Mouse (Mus musculus) neural tube, embryonic 14.5 days (tissue): ENCODE results near the gene Cux1. TPM values are rescaled to one million over a fixed set of nuclear protein-coding genes. Genes with fewer than 3 reads are reported as not detected.

ENCODE experiments used
- ATAC-seq: fragments of 200-750 bp; cut with Nextera tagmentation; 2 replicates; pipeline ENCODE4 v1.8.0; 2017; ENCODE audit warnings: low read depth, mild to moderate bottlenecking, moderate TSS enrichment, moderate library complexity
- H3K27ac ChIP-seq: fragments of 300-500 bp; sonication (generic); 2 replicates; pipeline ENCODE4 v1.5.1; 2014; ENCODE audit warnings: low read depth, mild to moderate bottlenecking, control low read depth, low read length, moderate library complexity, mixed read lengths
- H3K27me3 ChIP-seq: fragments of 300-500 bp; sonication (generic); 2 replicates; pipeline ENCODE4 v1.6.1; 2014; ENCODE audit warnings: low read length; ENCODE audit not compliant: control insufficient read depth, insufficient read depth
- H3K36me3 ChIP-seq: fragments of 300-500 bp; sonication (generic); 2 replicates; pipeline ENCODE4 v1.6.1; 2014; ENCODE audit warnings: low read length, mixed read lengths; ENCODE audit not compliant: control insufficient read depth, insufficient read depth
- H3K4me1 ChIP-seq: fragments of 300-500 bp; sonication (generic); 2 replicates; pipeline ENCODE4 v1.6.1; 2014; ENCODE audit warnings: low read length; ENCODE audit not compliant: control insufficient read depth, insufficient read depth
- H3K4me2 ChIP-seq: fragments of 300-500 bp; sonication (generic); 2 replicates; pipeline ENCODE4 v1.6.1; 2014; ENCODE audit warnings: mild to moderate bottlenecking, low read depth, low read length, control low read depth
- H3K4me3 ChIP-seq: fragments of 300-500 bp; sonication (generic); 2 replicates; pipeline ENCODE4 v1.5.1; 2014; ENCODE audit warnings: low read depth, low read length, control low read depth, mixed read lengths
- H3K9ac ChIP-seq: fragments of 300-500 bp; sonication (generic); replicated peaks from 2 replicates; pipeline ENCODE4 v1.6.1; 2014; ENCODE audit warnings: low read depth, mild to moderate bottlenecking, control low read depth, low read length, mixed read lengths
- H3K9me3 ChIP-seq: fragments of 300-500 bp; sonication (generic); 2 replicates; pipeline ENCODE4 v1.6.1; 2016; ENCODE audit warnings: low read length; ENCODE audit not compliant: control insufficient read depth
- WGBS: fragments of 180-500 bp; shearing (Covaris S2); extraction: QIAGEN DNeasy Blood & Tissue Kit; methylation state at CpG from one replicate; pipeline ENCODE4 v1.1.7; 2014; 5-methylcytosine and 5-hydroxymethylcytosine counted together
- polyA plus RNA-seq: library from polyadenylated mRNA; unstranded; fragments of >200 nt; fragmentation: Nextera tagmentation; extraction: Ambion mirVana; gene quantifications from 2 replicates; pipeline ENCODE4 v1.2.1, GENCODE M21; 2014

Cux1 gene
- polyA plus RNA-seq, 1 experiment from 2014 or later: 95.3 TPM

- Histone ChIP-seq H3K9me3 (no peaks in the 10 kb centered on the region), H3K27ac (no peak overlapping the region), H3K4me3 (no peak overlapping the region), H3K27me3 (no peaks in the 10 kb centered on the region), H3K36me3 (0 out of 2 replicates have a peak, but pooled peaks cover 3% of the 10 kb centered on the region), H3K4me1 (peaks cover 16% of the 10 kb centered on the region), H3K4me2 (no peak overlapping the region), H3K9ac (no peak overlapping the region)
- ATAC-seq: no peak
Observed at GRCm38 (mm10) chr5:136406357-136406756, 160.9 kb downstream of the Cux1 start.

- H3K4me1 ChIP-seq: peaks cover 16% of the 10 kb centered on the region
- H3K4me2 ChIP-seq: peak overlapping the region; percentile 37
- H3K27me3 ChIP-seq: no peaks in the 10 kb centered on the region
- no peaks in the 10 kb centered on the region for H3K9me3 ChIP-seq
- ATAC-seq: peak; percentile 90
- no peak overlapping the region for H3K9ac ChIP-seq
- peak overlapping the region; percentile 40 for H3K27ac ChIP-seq
- 13% methylated on average over 19 of the region's 19 CpGs for WGBS
- 0 out of 2 replicates have a peak, but pooled peaks cover 3% of the 10 kb centered on the region for H3K36me3 ChIP-seq
- H3K4me3 ChIP-seq: no peak overlapping the region
Observed at GRCm38 (mm10) chr5:136403565-136403961, 163.7 kb downstream of the Cux1 start.

GRCm38 (mm10) chr5:136402622-136403564 is 164.4 kb downstream of the Cux1 start:
- Histone ChIP-seq H3K9me3 (no peaks in the 10 kb centered on the region), H3K4me3 (no peak overlapping the region), H3K9ac (no peak overlapping the region), H3K27ac (peak overlapping the region; percentile 52), H3K36me3 (0 out of 2 replicates have a peak, but pooled peaks cover 3% of the 10 kb centered on the region), H3K4me2 (peak overlapping the region; percentile 37), H3K27me3 (no peaks in the 10 kb centered on the region), H3K4me1 (peaks cover 16% of the 10 kb centered on the region)
- peak; percentile 75 for ATAC-seq
- 48% methylated on average over 15 of the region's 15 CpGs for WGBS

GRCm38 (mm10) chr5:136398706-136399105 is 168.6 kb downstream of the Cux1 start:
- Histone ChIP-seq H3K9me3 (no peaks in the 10 kb centered on the region), H3K4me1 (peaks cover 12% of the 10 kb centered on the region), H3K9ac (no peak overlapping the region), H3K27ac (no peak overlapping the region), H3K4me2 (no peak overlapping the region), H3K4me3 (no peak overlapping the region), H3K27me3 (no peaks in the 10 kb centered on the region), H3K36me3 (no peaks in the 10 kb centered on the region)
- ATAC-seq: no peak
- 94% methylated on average over 3 of the region's 3 CpGs for WGBS

GRCm38 (mm10) chr5:136396699-136397098 is 170.6 kb downstream of the Cux1 start:
- no peak overlapping the region for H3K9ac ChIP-seq
- no peak for ATAC-seq
- H3K4me3 ChIP-seq: no peak overlapping the region
- 92% methylated on average over 1 of the region's 1 CpGs for WGBS
- no peaks in the 10 kb centered on the region for H3K4me1 ChIP-seq
- H3K4me2 ChIP-seq: no peak overlapping the region
- H3K27me3 ChIP-seq: no peaks in the 10 kb centered on the region
- no peaks in the 10 kb centered on the region for H3K9me3 ChIP-seq
- no peaks in the 10 kb centered on the region for H3K36me3 ChIP-seq
- no peak overlapping the region for H3K27ac ChIP-seq

GRCm38 (mm10) chr5:136396256-136396655 is 171.0 kb downstream of the Cux1 start:
- no peaks in the 10 kb centered on the region for H3K27me3 ChIP-seq
- H3K9me3 ChIP-seq: no peaks in the 10 kb centered on the region
- H3K4me3 ChIP-seq: no peak overlapping the region
- H3K4me2 ChIP-seq: no peak overlapping the region
- H3K9ac ChIP-seq: no peak overlapping the region
- H3K4me1 ChIP-seq: no peaks in the 10 kb centered on the region
- WGBS: 83% methylated on average over 7 of the region's 7 CpGs
- ATAC-seq: no peak
- no peak overlapping the region for H3K27ac ChIP-seq
- H3K36me3 ChIP-seq: no peaks in the 10 kb centered on the region

GRCm38 (mm10) chr5:136395600-136396195 is 171.6 kb downstream of the Cux1 start:
- no peak for ATAC-seq
- 80% methylated on average over 3 of the region's 3 CpGs for WGBS
- H3K4me1 ChIP-seq: no peaks in the 10 kb centered on the region

GRCm38 (mm10) chr5:136394517-136395212 is 172.6 kb downstream of the Cux1 start:
- H3K9me3 ChIP-seq: no peaks in the 10 kb centered on the region
- no peak overlapping the region for H3K4me3 ChIP-seq
- H3K4me2 ChIP-seq: no peak overlapping the region
- ATAC-seq: no peak
- no peaks in the 10 kb centered on the region for H3K27me3 ChIP-seq
- WGBS: 90% methylated on average over 6 of the region's 6 CpGs
- H3K4me1 ChIP-seq: no peaks in the 10 kb centered on the region
- no peak overlapping the region for H3K27ac ChIP-seq
- H3K36me3 ChIP-seq: no peaks in the 10 kb centered on the region
- H3K9ac ChIP-seq: no peak overlapping the region

More at GRCm38 (mm10) chr5:136395600-136396195, 171.6 kb downstream of the Cux1 start:
- H3K9me3 ChIP-seq: no peaks in the 10 kb centered on the region
- H3K36me3 ChIP-seq: no peaks in the 10 kb centered on the region
- no peak overlapping the region for H3K27ac ChIP-seq
- no peak overlapping the region for H3K4me2 ChIP-seq
- no peak overlapping the region for H3K4me3 ChIP-seq
- no peaks in the 10 kb centered on the region for H3K27me3 ChIP-seq
- no peak overlapping the region for H3K9ac ChIP-seq
